Mouse (Mus musculus): Measurements from ENCODE around the gene Susd2.

- TF ChIP-seq CTCF (IDR thresholded peaks at IDR 0.05; ENCODE audit: borderline replicate concordance, control insufficient read depth, extremely low read depth, insufficient read depth, low read length, poor library complexity) (no peak), POLR2A (IDR thresholded peaks at IDR 0.05; ENCODE audit: control insufficient read depth, extremely low read depth, insufficient read depth, low read length, poor library complexity) (no peak)
Observed at GRCm38 (mm10) chr10:75637711-75638110, 6.1 kb downstream of the Susd2 start.
